Mouse (Mus musculus) spleen, adult 2 months (tissue): ENCODE measurements at regions not wholly inside any gene's neighbourhood (a gene's known extent, or its start where the extent isn't known, plus 50 kb on each side); places are given as distances from the start of the nearest gene placed in this dataset.

Experiments
- DNase-seq, 2 experiments: peaks; one replicate each; pipeline versions ENCODE4 v3.0.0 to v3.0.0-alpha.2; 2012 to 2021; ENCODE audit warnings: low spot score in 2 of 2, low read depth in 1 of 2
- H3K27ac ChIP-seq: fragments of 200-500 bp; 2 replicates; pipeline ENCODE4 v1.5.1; 2012; ENCODE audit warnings: low read length, inconsistent platforms; ENCODE audit not compliant: insufficient read depth
- H3K27me3 ChIP-seq: fragments of 200-500 bp; 2 replicates; pipeline ENCODE4 v1.6.1; 2012; ENCODE audit warnings: mild to moderate bottlenecking, moderate library complexity, low read length, inconsistent platforms; ENCODE audit not compliant: control insufficient read depth, insufficient read depth
- H3K36me3 ChIP-seq: fragments of 200-500 bp; 2 replicates; pipeline ENCODE4 v1.6.1; 2012; ENCODE audit warnings: mild to moderate bottlenecking, low read length, inconsistent platforms; ENCODE audit not compliant: control insufficient read depth, insufficient read depth
- H3K4me1 ChIP-seq: fragments of 200-500 bp; 2 replicates; pipeline ENCODE4 v1.6.1; 2011; ENCODE audit warnings: inconsistent platforms; ENCODE audit not compliant: control insufficient read depth, insufficient read depth, insufficient read length
- H3K4me3 ChIP-seq: fragments of 200-500 bp; 2 replicates; pipeline ENCODE4 v1.5.1; 2011; ENCODE audit warnings: mild to moderate bottlenecking, inconsistent platforms; ENCODE audit not compliant: insufficient read depth, insufficient read length; ENCODE audit errors: extremely low read depth
- CTCF ChIP-seq: fragments of 200-500 bp; IDR thresholded peaks from 2 replicates; pipeline ENCODE4 v1.5.1; 2011; ENCODE audit warnings: mild to moderate bottlenecking, inconsistent platforms; ENCODE audit not compliant: insufficient read depth, insufficient read length, insufficient replicate concordance; ENCODE audit errors: extremely low read depth
- POLR2A ChIP-seq: fragments of 200-500 bp; IDR thresholded peaks from 2 replicates; pipeline ENCODE4 v1.6.1; 2011; ENCODE audit warnings: low read depth, low read length, inconsistent platforms
- WGBS: fragments of 180-500 bp; shearing (Covaris S2); methylation state at CpG from one replicate; pipeline ENCODE4 v1.1.7; 2018; 5-methylcytosine and 5-hydroxymethylcytosine counted together

DNA sequence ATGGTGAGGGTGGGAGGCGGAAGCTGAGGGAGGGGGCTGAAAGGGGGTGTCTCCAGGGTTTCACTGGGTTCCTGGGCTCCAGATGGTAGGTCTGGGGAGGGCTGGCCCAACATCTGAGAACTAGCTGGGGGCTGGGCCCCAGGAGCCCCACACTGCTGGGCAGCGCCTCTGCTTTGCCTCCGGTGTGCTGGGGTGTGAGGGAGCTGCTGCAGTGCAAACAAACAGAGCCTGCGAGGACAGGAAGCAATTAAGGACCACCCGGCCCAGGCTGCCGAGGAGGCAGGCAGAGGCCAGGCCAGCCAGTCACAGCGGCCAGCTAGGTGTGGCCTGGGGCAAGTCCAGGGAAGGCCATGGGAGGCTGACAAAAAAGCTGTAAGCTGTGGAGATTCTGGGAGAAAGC, 82.3 kb downstream of the Efnb1 start:
- no peak overlapping the region for H3K27ac ChIP-seq

DNA sequence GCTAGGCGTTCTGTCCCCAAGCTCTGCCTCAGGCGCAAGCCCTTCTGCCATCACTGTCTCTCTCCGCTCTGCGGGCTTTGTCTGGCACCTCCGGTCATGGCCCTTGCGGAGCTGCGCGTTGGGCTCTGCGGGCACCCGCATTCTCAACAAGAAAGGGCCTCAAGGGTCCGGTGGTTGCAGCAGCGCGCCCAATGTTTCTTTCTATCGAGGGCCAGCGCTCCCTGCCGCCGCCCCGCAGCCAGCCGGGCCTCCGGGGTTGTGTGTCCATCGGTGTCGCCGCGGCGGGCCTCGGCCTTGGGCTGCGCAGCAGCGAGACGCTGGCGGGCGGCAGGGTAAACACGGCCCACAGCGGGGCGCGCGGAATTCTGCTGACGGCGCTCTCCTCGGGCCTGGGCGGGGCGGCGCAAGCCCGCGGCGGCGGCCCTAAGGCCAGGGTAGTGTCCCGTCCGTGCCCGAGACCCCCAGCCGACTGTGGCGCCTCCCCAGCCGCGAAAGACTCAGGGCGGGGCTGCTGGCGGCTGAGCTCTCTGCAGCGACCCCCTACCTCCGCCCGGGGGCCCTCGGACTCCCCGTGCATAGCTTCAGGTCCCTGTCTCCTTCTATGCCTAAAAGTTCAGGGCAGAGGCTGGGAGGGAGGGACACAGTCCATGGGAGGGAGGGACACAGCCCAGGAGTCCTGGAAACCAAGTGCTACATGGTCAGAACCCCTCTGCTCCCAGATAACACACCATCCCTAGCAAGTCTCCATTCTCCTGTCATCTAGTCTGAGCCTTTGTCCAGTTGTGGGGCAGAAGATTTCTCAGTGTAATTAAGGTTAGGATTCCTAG, 80.9 kb downstream of the Efnb1 start:
- Histone ChIP-seq H3K27me3 (no peaks in the 10 kb centered on the region; the same call in 1 of the 2 replicates), H3K4me1 (no peaks in the 10 kb centered on the region), H3K4me3 (no peak overlapping the region), H3K27ac (no peak overlapping the region), H3K36me3 (no peaks in the 10 kb centered on the region)
- no peak for DNase-seq
- 24% methylated on average over 51 of the region's 60 CpGs for WGBS
- TF ChIP-seq CTCF = no peak
- TF ChIP-seq POLR2A = no peak

More for the DNA sequence above, 82.3 kb downstream of the Efnb1 start:
- no peak for TF ChIP-seq POLR2A
- TF ChIP-seq CTCF = no peak
- Histone ChIP-seq H3K4me3 (no peak overlapping the region), H3K27me3 (no peaks in the 10 kb centered on the region; the same call in 1 of the 2 replicates), H3K36me3 (no peaks in the 10 kb centered on the region), H3K4me1 (no peaks in the 10 kb centered on the region)
- WGBS = 72% methylated on average over 7 of the region's 7 CpGs
- no peak for DNase-seq

DNA sequence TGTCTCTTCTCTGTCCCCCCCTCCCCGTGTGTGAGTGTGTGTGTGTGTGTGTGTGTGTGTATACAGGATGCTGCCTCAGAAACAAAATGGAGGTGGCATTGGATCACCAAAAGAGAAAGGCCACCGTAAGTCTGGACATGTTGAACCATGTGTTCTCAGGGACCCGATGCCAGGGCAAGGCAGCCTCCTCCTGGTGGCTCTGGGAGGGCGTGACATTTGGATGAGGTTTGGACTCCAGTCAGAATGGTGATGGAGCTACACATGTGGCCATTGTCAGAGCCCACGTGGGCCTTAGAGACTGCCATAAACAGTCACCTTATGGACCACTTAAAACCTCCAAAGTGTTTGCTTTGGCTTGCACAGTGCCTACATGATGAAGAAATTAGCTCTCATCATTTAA, 80.0 kb downstream of the Efnb1 start:
- DNase-seq = no peak

DNA sequence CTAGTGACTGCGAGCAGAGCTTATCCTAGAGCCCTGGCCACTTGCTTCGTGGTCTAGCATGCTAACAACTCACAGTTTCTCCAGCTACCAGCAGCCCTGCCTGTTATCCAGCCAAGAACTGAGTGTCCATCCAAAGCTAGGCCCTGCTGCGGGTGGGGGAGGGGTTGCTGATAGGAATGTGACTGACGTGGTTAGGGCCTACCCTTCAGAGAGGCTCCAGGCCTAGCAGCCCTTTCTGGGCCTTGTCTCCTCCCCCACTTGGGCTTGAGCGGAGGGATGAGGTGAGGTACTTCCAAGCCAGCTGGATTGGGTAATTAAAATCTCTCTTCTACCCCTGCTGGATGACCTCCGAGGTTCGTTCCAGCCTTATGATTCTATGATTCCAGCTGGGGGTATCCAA, 79.2 kb downstream of the Efnb1 start:
- no peaks in the 10 kb centered on the region for H3K4me1 ChIP-seq
- TF ChIP-seq CTCF (no peak), POLR2A (no peak)
- DNase-seq = no peak
- H3K27ac ChIP-seq = no peak overlapping the region
- H3K4me3 ChIP-seq = no peak overlapping the region
- no peaks in the 10 kb centered on the region for H3K36me3 ChIP-seq
- no peaks in the 10 kb centered on the region; the same call in 1 of the 2 replicates for H3K27me3 ChIP-seq
- WGBS = 86% methylated on average over 7 of the region's 7 CpGs

More for the DNA sequence above, 80.0 kb downstream of the Efnb1 start:
- WGBS = 88% methylated on average over 5 of the region's 5 CpGs
- Histone ChIP-seq H3K36me3 (no peaks in the 10 kb centered on the region), H3K27ac (no peak overlapping the region), H3K27me3 (no peaks in the 10 kb centered on the region; the same call in 1 of the 2 replicates), H3K4me1 (no peaks in the 10 kb centered on the region), H3K4me3 (no peak overlapping the region)
- TF ChIP-seq POLR2A = no peak
- no peak for TF ChIP-seq CTCF

DNA sequence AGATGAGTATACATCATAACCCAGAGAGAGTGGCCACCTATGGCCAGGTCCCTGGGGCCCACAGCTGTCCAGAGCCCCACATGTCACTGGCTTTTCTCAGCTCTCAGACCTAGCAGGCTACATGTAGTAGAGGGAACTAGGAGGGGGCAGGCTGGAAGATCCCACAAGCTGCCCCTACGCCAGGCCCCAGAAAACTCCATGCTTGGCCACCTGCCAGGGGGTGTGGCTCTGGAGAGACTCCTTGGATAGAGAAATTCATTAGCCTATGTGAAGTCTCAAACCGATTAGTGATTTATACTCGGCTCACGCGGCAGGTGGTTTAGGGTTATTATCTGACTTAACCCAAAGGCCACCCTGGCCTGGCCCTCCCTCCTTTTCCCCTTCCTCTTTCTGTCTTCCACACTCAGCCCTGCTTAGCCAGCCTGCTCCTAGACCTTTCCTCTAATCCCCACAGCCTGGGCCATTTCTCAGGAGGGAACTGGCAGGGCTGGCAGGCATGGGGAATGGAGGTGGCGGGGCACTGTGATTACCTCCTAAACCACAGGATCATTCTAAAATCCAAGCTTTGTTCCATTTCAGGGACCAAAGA, 77.7 kb downstream of the Efnb1 start:
- Histone ChIP-seq H3K27ac (no peak overlapping the region), H3K36me3 (no peaks in the 10 kb centered on the region), H3K4me3 (no peak overlapping the region), H3K4me1 (no peaks in the 10 kb centered on the region), H3K27me3 (no peaks in the 10 kb centered on the region; the same call in 1 of the 2 replicates)
- no peak for TF ChIP-seq POLR2A
- no peak for TF ChIP-seq CTCF
- 59% methylated on average over 6 of the region's 6 CpGs for WGBS
- DNase-seq = no peak

DNA sequence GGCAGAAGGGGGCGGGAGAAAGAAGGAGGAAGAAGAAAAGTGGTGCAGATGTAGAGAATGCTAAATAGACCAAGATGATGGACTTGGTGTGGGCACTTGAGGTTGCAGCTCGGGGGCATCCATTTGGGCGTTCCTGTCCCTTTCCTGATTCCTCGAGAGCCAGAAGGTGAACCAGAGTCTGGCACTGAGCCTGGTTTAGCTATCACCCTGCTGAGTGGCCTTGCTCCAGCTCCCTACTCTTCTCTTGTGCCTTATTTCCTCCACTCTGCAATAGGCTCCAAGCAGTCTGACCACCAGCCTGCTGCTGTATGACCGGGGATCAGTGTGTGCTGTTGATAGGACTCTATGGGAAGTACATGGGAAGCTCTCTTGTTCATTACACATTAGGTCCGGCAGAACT, 68.1 kb downstream of the Efnb1 start:
- Histone ChIP-seq H3K27ac (no peak overlapping the region), H3K36me3 (no peaks in the 10 kb centered on the region), H3K4me3 (no peak overlapping the region), H3K27me3 (no peaks in the 10 kb centered on the region), H3K4me1 (no peaks in the 10 kb centered on the region)
- no peak for DNase-seq
- WGBS = 83% methylated on average over 6 of the region's 6 CpGs
- TF ChIP-seq POLR2A = no peak
- no peak for TF ChIP-seq CTCF

DNA sequence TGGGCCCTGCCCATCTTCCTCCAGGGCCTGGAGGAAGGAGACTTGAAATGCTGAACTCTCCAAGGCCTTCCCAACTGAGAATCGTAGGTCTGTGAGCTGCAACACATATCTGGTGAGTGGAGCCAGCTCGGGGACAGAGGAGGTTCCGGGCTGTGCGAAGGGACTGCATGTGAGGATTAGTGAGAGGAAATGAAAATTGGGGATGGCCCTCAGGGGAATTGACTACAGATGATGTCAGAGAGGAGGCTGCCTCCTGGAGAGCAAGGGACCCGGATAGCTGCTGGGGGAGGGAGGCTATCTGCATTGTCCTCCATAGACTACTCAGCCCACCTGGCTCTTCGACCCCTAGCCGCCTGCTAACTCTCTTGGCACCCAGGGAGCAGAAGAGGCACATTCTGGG, 65.2 kb downstream of the Efnb1 start:
- Histone ChIP-seq H3K36me3 (no peaks in the 10 kb centered on the region), H3K27me3 (no peaks in the 10 kb centered on the region), H3K4me1 (no peaks in the 10 kb centered on the region), H3K27ac (no peak overlapping the region), H3K4me3 (no peak overlapping the region)
- WGBS = 87% methylated on average over 7 of the region's 7 CpGs
- DNase-seq = no peak
- no peak for TF ChIP-seq POLR2A
- no peak for TF ChIP-seq CTCF
